Mouse (Mus musculus): ENCODE measurements around the gene Ugp2. TPM values are rescaled to one million over a fixed set of nuclear protein-coding genes. Genes with fewer than 3 reads are reported as not detected.
"Not testable (repeated sequence)": the region's sequence is repeated elsewhere in the genome, so short reads cannot be mapped to it uniquely, and the experiment has no call there.

The Ugp2 gene
- polyA plus RNA-seq, 1 experiment from 2014 or later: 50.4 TPM

DNA sequence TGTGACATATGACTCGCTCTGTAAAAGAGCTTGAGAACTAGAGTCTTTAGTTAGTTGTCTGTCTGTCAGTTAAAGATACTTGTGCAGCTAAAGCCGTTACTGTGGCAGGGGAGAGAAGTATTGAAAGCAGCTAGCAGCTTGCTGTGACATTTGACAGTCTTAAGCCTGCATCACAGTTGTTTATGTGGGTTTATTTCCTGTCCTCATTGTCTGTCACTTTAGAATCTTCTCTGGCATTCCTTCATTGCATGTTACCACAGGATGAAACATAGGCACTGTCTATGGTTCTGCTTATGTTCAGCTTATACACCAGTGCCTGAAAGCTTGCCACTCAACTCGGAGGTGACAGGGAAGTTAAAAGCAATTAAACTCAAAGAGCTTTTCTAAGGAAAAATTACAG lies 67.4 kb downstream of the Ugp2 start:
- Histone ChIP-seq H3K4me1 (replicated peaks) (no peaks in the 10 kb centered on the region), H3K36me3 (replicated peaks) (peaks cover 56% of the 10 kb centered on the region), H3K27ac (replicated peaks) (no peak overlapping the region), H3K9me3 (replicated peaks) (no peaks in the 10 kb centered on the region), H3K27me3 (no peaks in the 10 kb centered on the region), H3K9ac (no peak overlapping the region), H3K4me2 (no peak overlapping the region), H3K4me3 (replicated peaks) (no peak overlapping the region)
- WGBS (ENCODE audit: insufficient replicate concordance): 67% methylated on average over 3 of the region's 3 CpGs
- ATAC-seq (ENCODE audit: insufficient read depth): no peak

GRCm38 (mm10) chr11:21295486-21295885 lies 75.5 kb downstream of the Ugp2 start:
- H3K36me3 ChIP-seq (replicated peaks): peaks cover 20% of the 10 kb centered on the region
- WGBS (ENCODE audit: insufficient replicate concordance): 73% methylated on average over 5 of the region's 5 CpGs
- H3K27me3 ChIP-seq: no peaks in the 10 kb centered on the region
- no peaks in the 10 kb centered on the region for H3K9me3 ChIP-seq (replicated peaks)
- 0 out of 2 replicates have a peak, but pooled peaks cover 4% of the 10 kb centered on the region for H3K4me1 ChIP-seq (replicated peaks)
- H3K4me2 ChIP-seq: no peak overlapping the region
- no peak overlapping the region for H3K9ac ChIP-seq
- H3K27ac ChIP-seq (replicated peaks): no peak overlapping the region
- no peak for ATAC-seq (ENCODE audit: insufficient read depth)
- H3K4me3 ChIP-seq (replicated peaks): no peak overlapping the region

DNA sequence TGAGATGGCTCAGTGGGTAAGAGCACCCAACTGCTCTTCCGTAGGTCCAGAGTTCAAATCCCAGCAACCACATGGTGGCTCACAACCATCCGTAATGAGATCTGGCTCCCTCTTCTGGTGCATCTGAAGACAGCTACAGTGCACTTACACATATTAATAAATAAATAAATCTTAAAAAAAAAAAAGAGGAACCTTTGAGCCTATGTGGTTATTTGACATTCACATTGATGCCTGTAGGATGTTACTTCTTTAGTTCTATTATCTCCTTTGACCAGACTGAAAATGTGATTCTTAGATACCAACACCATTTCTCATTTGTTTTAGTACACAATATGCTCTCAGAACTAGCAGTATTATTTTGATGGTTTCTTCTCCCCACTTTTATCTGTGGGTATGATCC lies 82.8 kb downstream of the Ugp2 start:
- ATAC-seq (ENCODE audit: insufficient read depth); H3K4me1 ChIP-seq (replicated peaks); H3K4me3 ChIP-seq (replicated peaks); H3K27ac ChIP-seq (replicated peaks); H3K9ac ChIP-seq; H3K27me3 ChIP-seq; H3K9me3 ChIP-seq (replicated peaks); H3K36me3 ChIP-seq (replicated peaks); H3K4me2 ChIP-seq: not testable (repeated sequence)
- 82% methylated on average over 2 of the region's 2 CpGs for WGBS (ENCODE audit: insufficient replicate concordance)

GRCm38 (mm10) chr11:21286391-21286790 lies 84.6 kb downstream of the Ugp2 start:
- no peaks in the 10 kb centered on the region for H3K27me3 ChIP-seq
- no peaks in the 10 kb centered on the region for H3K9me3 ChIP-seq (replicated peaks)
- WGBS (ENCODE audit: insufficient replicate concordance): 38% methylated on average over 3 of the region's 3 CpGs
- no peak overlapping the region for H3K4me3 ChIP-seq (replicated peaks)
- no peak for ATAC-seq (ENCODE audit: insufficient read depth)
- H3K4me2 ChIP-seq: no peak overlapping the region
- H3K36me3 ChIP-seq (replicated peaks): 0 out of 2 replicates have a peak, but pooled peaks cover 5% of the 10 kb centered on the region
- H3K4me1 ChIP-seq (replicated peaks): no peaks in the 10 kb centered on the region
- H3K27ac ChIP-seq (replicated peaks): no peak overlapping the region
- no peak overlapping the region for H3K9ac ChIP-seq

GRCm38 (mm10) chr11:21276151-21276550 lies 94.8 kb downstream of the Ugp2 start:
- no peak overlapping the region for H3K9ac ChIP-seq
- peaks cover 17% of the 10 kb centered on the region for H3K36me3 ChIP-seq (replicated peaks)
- ATAC-seq (ENCODE audit: insufficient read depth): no peak
- H3K9me3 ChIP-seq (replicated peaks): no peaks in the 10 kb centered on the region
- H3K4me3 ChIP-seq (replicated peaks): no peak overlapping the region
- no peaks in the 10 kb centered on the region for H3K4me1 ChIP-seq (replicated peaks)
- H3K27ac ChIP-seq (replicated peaks): no peak overlapping the region
- no peaks in the 10 kb centered on the region for H3K27me3 ChIP-seq
- H3K4me2 ChIP-seq: no peak overlapping the region
- WGBS (ENCODE audit: insufficient replicate concordance): 75% methylated on average over 2 of the region's 2 CpGs

MicroRNAs encoded within 50 kb of the gene (microRNA counts, 519-probe panel; counts per million panel counts)
- 1,189 counts per million, percentile 4 among the panel's probes with 10 or more counts for microRNA mmu-miR-1933-3p
- microRNA mmu-miR-1933-5p: not detected

Small RNAs within 50 kb of the gene (microRNA-seq; reads per million reads assigned to microRNA genes)
- gene Mir1933: not detected

Other genes with a start within 250 kb of the Ugp2 start
- gene Vps54, start 131.9 kb downstream of the Ugp2 start, polyA plus RNA-seq (2015; fragmentation: Nextera tagmentation; extraction: Ambion mirVana): 3.7 and 4.2 TPM in 2 replicates
- gene Wdpcp, start 201.0 kb upstream of the Ugp2 start, polyA plus RNA-seq (2015; fragmentation: Nextera tagmentation; extraction: Ambion mirVana): 0.82 and 1.1 TPM in 2 replicates
- gene Mdh1, start 201.2 kb upstream of the Ugp2 start, polyA plus RNA-seq (2015; fragmentation: Nextera tagmentation; extraction: Ambion mirVana): 179 and 186 TPM in 2 replicates